Mouse (Mus musculus) E14TG2a.4 (cell line): ENCODE results near the gene Lgi4.

Source experiments
- CTCF ChIP-seq: conservative IDR thresholded peaks from 2 replicates; pipeline ENCODE4 v1.5.1; 2014; ENCODE audit warnings: low read length
- NANOG ChIP-seq: IDR thresholded peaks from 2 replicates; pipeline ENCODE4 v1.6.1; 2014; ENCODE audit warnings: borderline replicate concordance, low read length, mixed read lengths

DNA sequence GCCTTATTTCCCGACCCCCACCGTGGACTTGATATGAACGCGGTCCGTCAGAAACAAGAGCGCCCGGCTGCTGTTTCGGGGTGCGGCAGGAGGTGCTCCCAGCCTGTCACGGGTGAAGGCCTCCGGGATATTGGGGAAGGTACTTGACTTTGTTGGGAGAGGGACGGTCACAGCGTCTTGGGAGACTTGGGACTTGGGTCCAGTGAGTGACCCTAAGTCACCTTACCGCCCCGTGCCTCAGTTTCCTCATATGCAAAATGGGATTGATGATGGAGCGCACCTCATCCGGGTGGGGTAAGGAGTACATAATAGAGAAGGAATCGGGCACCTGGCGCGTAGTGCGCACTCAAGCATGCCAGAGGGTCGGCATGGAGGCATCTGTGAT lies 6.9 kb upstream of the Lgi4 start:
- TF ChIP-seq CTCF (no peak), NANOG (no peak)
